In genomic region chr2:120037744-120038143, GRCm38 (mm10) we compare ENCODE assay signal across 27 mouse cellular contexts.
"Had no signal": no experiment of that assay in that cellular context is flagged by ENCODE, and none has a peak within 500 bp of the region (broad histone marks: within the 10 kb centered on the region; RNA-seq: fewer than 3 reads in every experiment).

No protein-coding gene starts in this region.

- H3K27ac ChIP-seq: gastrocnemius, adult 2 months; heart, adult 2 months; heart, embryonic 13.5 days; heart, embryonic 15.5 days; hindbrain, embryonic 10.5 days; hindbrain, embryonic 12.5 days; hindbrain, embryonic 14.5 days; intestine, embryonic 15.5 days; limb, embryonic 13.5 days; limb, embryonic 15.5 days; liver, embryonic 12.5 days had no signal

- H3K4me3 ChIP-seq: gastrocnemius, adult 2 months; heart, adult 2 months; heart, embryonic 13.5 days; heart, embryonic 15.5 days; hindbrain, embryonic 10.5 days; hindbrain, embryonic 12.5 days; intestine, embryonic 15.5 days; limb, embryonic 13.5 days; limb, embryonic 15.5 days; liver, embryonic 12.5 days had no signal

- DNase-seq: gastrocnemius, adult 2 months; gastrocnemius, postnatal 10 days; gastrocnemius, postnatal 25 days; heart, adult 11 months; heart, adult 2 months; heart, postnatal 14 days; heart, postnatal 36 days; kidney, adult 18-20 months; kidney, adult 8-10 months; kidney, postnatal 10 days; kidney, postnatal 25 days; kidney, postnatal 4 days; layer of hippocampus, adult 9-11 months; layer of hippocampus, postnatal 36 days; left cerebral cortex, postnatal 4 days had no signal

- ATAC-seq: hindbrain, embryonic 16.5 days; inflammation-experienced regulatory T-cells, adult 6 months; intestine, embryonic 15.5 days; intestine, postnatal 0 days; liver, embryonic 12.5 days had no signal
